Mouse (Mus musculus): Measurements from ENCODE around the gene Nos3.

DNA sequence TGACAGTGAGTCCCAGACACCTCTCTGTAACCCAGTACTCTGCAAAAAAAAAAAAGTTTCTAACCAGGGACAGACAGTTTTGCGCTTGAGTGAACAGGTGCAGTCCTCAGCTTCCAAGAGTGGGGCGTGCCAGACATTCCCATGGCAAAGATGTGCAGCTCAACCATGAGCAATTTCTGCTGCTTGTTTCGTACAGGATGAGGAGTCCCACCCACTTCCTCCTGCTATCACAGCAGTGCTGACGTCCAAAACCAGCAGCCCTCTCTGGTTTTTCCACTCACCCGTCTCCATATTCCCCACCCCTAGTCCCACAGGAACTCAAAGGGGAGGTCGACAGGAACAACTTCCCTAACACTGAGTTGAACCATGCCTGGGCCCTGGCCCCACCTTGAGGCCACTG is 19.8 kb downstream of the Nos3 start:
- TF ChIP-seq CTCF (conservative IDR thresholded peaks at IDR 0.05 in 1 of 2, IDR thresholded peaks at IDR 0.05 in 1 of 2; ENCODE audit: low read depth in 2 of 2, low read length in 2 of 2) (no peak), SIN3A (IDR thresholded peaks at IDR 0.05; ENCODE audit: low read length) (no peak), USF1 (IDR thresholded peaks at IDR 0.05; ENCODE audit: low read depth, low read length) (no peak), EP300 (IDR thresholded peaks at IDR 0.05; ENCODE audit: low read length) (no peak), MEF2A (IDR thresholded peaks at IDR 0.05; ENCODE audit: borderline replicate concordance, low read depth, low read length) (no peak), POLR2A (IDR thresholded peaks at IDR 0.05; ENCODE audit: low read depth, low read length) (no peak), NRF1 (IDR thresholded peaks at IDR 0.05; ENCODE audit: low read depth, low read length) (no peak), KAT2A (IDR thresholded peaks at IDR 0.05; ENCODE audit: insufficient replicate concordance, low read length) (no peak)

Measured in CH12.LX (cell line).